ENCODE assay signal across 27 mouse cellular contexts in the genomic region with DNA sequence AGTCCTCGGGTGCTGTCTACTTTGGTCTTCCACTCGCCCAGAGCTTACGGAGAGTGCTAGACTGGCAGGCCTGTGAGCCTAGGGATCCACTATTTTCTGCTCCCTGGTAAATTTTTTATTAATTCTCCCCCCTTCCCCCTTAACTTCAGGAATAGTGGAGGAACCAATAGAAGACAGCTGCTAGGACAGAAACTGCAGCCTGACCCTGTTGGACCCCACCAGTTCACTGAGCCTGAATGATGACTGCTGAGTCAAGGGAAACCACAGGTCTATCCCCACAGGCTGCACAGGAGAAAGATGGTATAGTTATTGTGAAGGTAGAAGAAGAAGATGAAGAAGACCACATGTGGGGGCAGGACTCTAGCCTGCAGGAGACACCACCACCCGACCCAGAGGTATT. TPM values are rescaled to one million over a fixed set of nuclear protein-coding genes. Genes with fewer than 3 reads are reported as not detected.
"Had no signal": no experiment of that assay in that cellular context is flagged by ENCODE, and none has a peak within 500 bp of the region (broad histone marks: within the 10 kb centered on the region; RNA-seq: fewer than 3 reads in every experiment).

No protein-coding gene starts in this region.

- H3K27ac ChIP-seq: midbrain, embryonic 10.5 days; midbrain, embryonic 12.5 days; neural tube, embryonic 13.5 days; neural tube, embryonic 15.5 days had no signal

- DNase-seq: lung, adult 18-20 months; lung, embryonic 14.5 days; lung, postnatal 10 days; lung, postnatal 4 days; midbrain, embryonic 14.5 days; retina, postnatal 1 day; right cerebral cortex, adult 18-20 months; right cerebral cortex, postnatal 25 days; right cerebral cortex, postnatal 4 days; spleen, adult 18-20 months; thymus, adult 18-20 months; thymus, postnatal 14 days; thymus, postnatal 36 days had no signal

- H3K4me1 ChIP-seq: midbrain, embryonic 10.5 days had no signal

- H3K27me3 ChIP-seq: midbrain, embryonic 12.5 days; neural tube, embryonic 13.5 days; neural tube, embryonic 15.5 days had no signal

- H3K9me3 ChIP-seq: midbrain, embryonic 10.5 days; midbrain, embryonic 12.5 days; neural tube, embryonic 13.5 days; neural tube, embryonic 15.5 days had no signal

- H3K4me2 ChIP-seq: lung, embryonic 14.5 days; midbrain, embryonic 12.5 days; neural tube, embryonic 13.5 days; neural tube, embryonic 15.5 days had no signal

- H3K4me3 ChIP-seq: midbrain, embryonic 10.5 days; midbrain, embryonic 12.5 days; myocyte; neural tube, embryonic 13.5 days; neural tube, embryonic 15.5 days had no signal

- ATAC-seq: midbrain, embryonic 16.5 days had no signal

- H3K9ac ChIP-seq: lung, embryonic 14.5 days; midbrain, embryonic 12.5 days; neural tube, embryonic 13.5 days; neural tube, embryonic 15.5 days had no signal

RNA-seq across cellular contexts. Expression of a gene that starts 39.8 kb away (rescaled TPM):
- total RNA-seq: megakaryocyte, adult 5-6 weeks; megakaryocyte-erythroid progenitor cell, adult 5-6 weeks had no signal
- polyA plus RNA-seq: lung, embryonic 14.5 days; lung, embryonic 16.5 days; midbrain, embryonic 10.5 days; midbrain, embryonic 12.5 days; midbrain, embryonic 14.5 days; midbrain, embryonic 16.5 days; myocyte; neural tube, embryonic 11.5 days; neural tube, embryonic 13.5 days; neural tube, embryonic 15.5 days; small intestine, adult 2 months; stomach, embryonic 14.5 days; stomach, embryonic 16.5 days; thymus, postnatal 0 days had no signal
